8 mouse cellular contexts compared by ENCODE assay signal in genomic region chr6:134830776-134831175, GRCm38 (mm10). TPM values are rescaled to one million over a fixed set of nuclear protein-coding genes. Genes with fewer than 3 reads are reported as not detected.
A peak's percentile ranks its signal among the peaks of the same experiment; 100 is the strongest.
DNase-seq lines count a peak whose midpoint lies in the region; ATAC-seq and TF ChIP-seq lines count a peak whose summit lies in the region.

No protein-coding gene starts in this region.

- no peaks in the 10 kb centered on the region for H3K27me3 ChIP-seq in lung, postnatal 0 days (replicated peaks; ENCODE audit: insufficient read depth, low read length)
- H3K27me3 ChIP-seq in embryonic facial prominence, embryonic 14.5 days (replicated peaks; ENCODE audit: control insufficient read depth, insufficient read depth, low read length) = no peaks in the 10 kb centered on the region
- no peaks in the 10 kb centered on the region for H3K27me3 ChIP-seq in intestine, postnatal 0 days (replicated peaks; ENCODE audit: control insufficient read depth, insufficient read depth, low read length)
- no peaks in the 10 kb centered on the region for H3K27me3 ChIP-seq in neural tube, embryonic 15.5 days (replicated peaks)

- peak; percentile 19 for DNase-seq in lung, postnatal 0 days (ENCODE audit: low spot score)
- DNase-seq in lung, postnatal 4 days = no peak
- no peak for DNase-seq in embryonic facial prominence, embryonic 14.5 days (ENCODE audit: low spot score)
- no peak for DNase-seq in T-cell, adult 2 months (ENCODE audit: low spot score)
- no peak for DNase-seq in left cerebral cortex, adult 11 months (ENCODE audit: low spot score)
- DNase-seq in kidney, adult 18-20 months = no peak

- H3K4me2 ChIP-seq in lung, postnatal 0 days (replicated peaks; ENCODE audit: low read depth, low read length) = peak overlapping the region; percentile 66
- H3K4me2 ChIP-seq in embryonic facial prominence, embryonic 14.5 days (ENCODE audit: low read depth, low read length) = peak overlapping the region; percentile 84
- H3K4me2 ChIP-seq in intestine, postnatal 0 days (replicated peaks; ENCODE audit: low read depth) = peak overlapping the region; percentile 75
- peak overlapping the region; percentile 73 for H3K4me2 ChIP-seq in neural tube, embryonic 15.5 days

- H3K4me3 ChIP-seq in lung, postnatal 0 days (ENCODE audit: low read depth, low read length) = peak overlapping the region; percentile 70
- peak overlapping the region; percentile 79 for H3K4me3 ChIP-seq in embryonic facial prominence, embryonic 14.5 days (ENCODE audit: low read depth, low read length)
- H3K4me3 ChIP-seq in intestine, postnatal 0 days (ENCODE audit: low read depth, low read length) = peak overlapping the region; percentile 58
- H3K4me3 ChIP-seq in neural tube, embryonic 15.5 days (replicated peaks) = peak overlapping the region; percentile 69

- no peak for TF ChIP-seq CTCF in lung, postnatal 0 days (IDR thresholded peaks at IDR 0.05)
- TF ChIP-seq CTCF in intestine, postnatal 0 days (IDR thresholded peaks at IDR 0.05; ENCODE audit: low read depth) = no peak

- no peak for ATAC-seq in lung, postnatal 0 days
- no peak for ATAC-seq in embryonic facial prominence, embryonic 14.5 days (ENCODE audit: low read depth)
- no peak for ATAC-seq in intestine, postnatal 0 days
- no peak for ATAC-seq in neural tube, embryonic 15.5 days (ENCODE audit: low FRiP score)

- H3K9me3 ChIP-seq in lung, postnatal 0 days (ENCODE audit: low read length) = no peaks in the 10 kb centered on the region
- no peaks in the 10 kb centered on the region for H3K9me3 ChIP-seq in embryonic facial prominence, embryonic 14.5 days (ENCODE audit: control insufficient read depth, low read length)
- no peaks in the 10 kb centered on the region for H3K9me3 ChIP-seq in intestine, postnatal 0 days (ENCODE audit: control insufficient read depth)
- no peaks in the 10 kb centered on the region for H3K9me3 ChIP-seq in neural tube, embryonic 15.5 days (replicated peaks)

- peak overlapping the region; percentile 98 for H3K27ac ChIP-seq in lung, postnatal 0 days (ENCODE audit: low read length)
- no peak overlapping the region for H3K27ac ChIP-seq in embryonic facial prominence, embryonic 14.5 days (replicated peaks; ENCODE audit: low read depth, low read length)
- H3K27ac ChIP-seq in intestine, postnatal 0 days (ENCODE audit: low read depth, low read length) = peak overlapping the region; percentile 96
- H3K27ac ChIP-seq in neural tube, embryonic 15.5 days (replicated peaks) = peak overlapping the region; percentile 87

- H3K9ac ChIP-seq in lung, postnatal 0 days (replicated peaks; ENCODE audit: low read depth) = peak overlapping the region; percentile 82
- peak overlapping the region; percentile 87 for H3K9ac ChIP-seq in embryonic facial prominence, embryonic 14.5 days (ENCODE audit: low read depth, low read length)
- H3K9ac ChIP-seq in intestine, postnatal 0 days (ENCODE audit: low read depth, low read length) = peak overlapping the region; percentile 60; the same call in 1 of the 2 replicates
- H3K9ac ChIP-seq in neural tube, embryonic 15.5 days (replicated peaks) = peak overlapping the region; percentile 72

- TF ChIP-seq EP300 in lung, postnatal 0 days (IDR thresholded peaks at IDR 0.05) = no peak

- WGBS in lung, postnatal 0 days = 2% methylated on average over 10 of the region's 10 CpGs
- 3% methylated on average over 10 of the region's 10 CpGs for WGBS in embryonic facial prominence, embryonic 14.5 days
- WGBS in intestine, postnatal 0 days = 2% methylated on average over 10 of the region's 10 CpGs
- 3% methylated on average over 10 of the region's 10 CpGs for WGBS in neural tube, embryonic 15.5 days

- H3K4me1 ChIP-seq in lung, postnatal 0 days (ENCODE audit: insufficient read depth, low read depth, low read length) = peaks cover 4% of the 10 kb centered on the region; the same call in 1 of the 2 replicates
- peaks cover 9% of the 10 kb centered on the region; the same call in 1 of the 2 replicates for H3K4me1 ChIP-seq in embryonic facial prominence, embryonic 14.5 days (ENCODE audit: control insufficient read depth, insufficient read depth, low read length)
- 0 out of 2 replicates have a peak, but pooled peaks cover 2% of the 10 kb centered on the region for H3K4me1 ChIP-seq in intestine, postnatal 0 days (replicated peaks; ENCODE audit: control insufficient read depth, insufficient read depth, low read length)
- H3K4me1 ChIP-seq in neural tube, embryonic 15.5 days = peaks cover 18% of the 10 kb centered on the region

- H3K36me3 ChIP-seq in lung, postnatal 0 days (ENCODE audit: insufficient read depth, low read length) = no peaks in the 10 kb centered on the region
- no peaks in the 10 kb centered on the region for H3K36me3 ChIP-seq in embryonic facial prominence, embryonic 14.5 days (ENCODE audit: control insufficient read depth, insufficient read depth, low read length)
- H3K36me3 ChIP-seq in intestine, postnatal 0 days (ENCODE audit: control insufficient read depth, insufficient read depth) = no peaks in the 10 kb centered on the region
- H3K36me3 ChIP-seq in neural tube, embryonic 15.5 days = no peaks in the 10 kb centered on the region

RNA-seq across cellular contexts. Expression of gene Crebl2, which starts 0.8 kb away (rescaled TPM):
- 6.6 and 7.2 TPM in 2 replicates for polyA plus RNA-seq in lung, postnatal 0 days (2015; fragmentation: Nextera tagmentation; extraction: Ambion mirVana)
- polyA plus RNA-seq in embryonic facial prominence, embryonic 14.5 days (2014; fragmentation: Nextera tagmentation; extraction: Ambion mirVana) = 1.9 and 2.0 TPM in 2 replicates
- polyA plus RNA-seq in intestine, postnatal 0 days (2015; fragmentation: Nextera tagmentation; extraction: Ambion mirVana) = 4.6 and 4.9 TPM in 2 replicates
- polyA plus RNA-seq in neural tube, embryonic 15.5 days (2015; fragmentation: Nextera tagmentation; extraction: Ambion mirVana) = 3.9 and 4.6 TPM in 2 replicates

RNA-seq across cellular contexts. Expression of gene Dusp16, which starts 38.4 kb away (rescaled TPM):
- 12.0 and 15.5 TPM in 2 replicates for polyA plus RNA-seq in lung, postnatal 0 days (2015; fragmentation: Nextera tagmentation; extraction: Ambion mirVana)
- 18.2 and 21.1 TPM in 2 replicates for polyA plus RNA-seq in embryonic facial prominence, embryonic 14.5 days (2014; fragmentation: Nextera tagmentation; extraction: Ambion mirVana)
- 6.7 and 8.4 TPM in 2 replicates for polyA plus RNA-seq in intestine, postnatal 0 days (2015; fragmentation: Nextera tagmentation; extraction: Ambion mirVana)
- 5.2 and 6.6 TPM in 2 replicates for polyA plus RNA-seq in neural tube, embryonic 15.5 days (2015; fragmentation: Nextera tagmentation; extraction: Ambion mirVana)
